Mouse (Mus musculus) small intestine, adult 2 months (tissue): Measurements from ENCODE around the gene Twist1.

Experiments used
- CTCF ChIP-seq: fragments of 200-500 bp; IDR thresholded peaks from 2 replicates; pipeline ENCODE4 v1.5.1; 2012; ENCODE audit warnings: low read depth, mild to moderate bottlenecking, control low read depth, inconsistent platforms, low read length, moderate library complexity, mixed read lengths; ENCODE audit not compliant: insufficient replicate concordance, insufficient read length; ENCODE audit errors: extremely low read depth
- POLR2A ChIP-seq: fragments of 200-500 bp; IDR thresholded peaks from 2 replicates; pipeline ENCODE4 v1.6.1; 2012; ENCODE audit warnings: low read depth, mild to moderate bottlenecking, control low read depth, inconsistent platforms, low read length, moderate library complexity

GRCm38 (mm10) chr12:33962118-33962772 lies 4.8 kb downstream of the Twist1 start:
- TF ChIP-seq CTCF = no peak
- TF ChIP-seq POLR2A = no peak
